ENCODE assay signal across 8 mouse cellular contexts in the genomic region with DNA sequence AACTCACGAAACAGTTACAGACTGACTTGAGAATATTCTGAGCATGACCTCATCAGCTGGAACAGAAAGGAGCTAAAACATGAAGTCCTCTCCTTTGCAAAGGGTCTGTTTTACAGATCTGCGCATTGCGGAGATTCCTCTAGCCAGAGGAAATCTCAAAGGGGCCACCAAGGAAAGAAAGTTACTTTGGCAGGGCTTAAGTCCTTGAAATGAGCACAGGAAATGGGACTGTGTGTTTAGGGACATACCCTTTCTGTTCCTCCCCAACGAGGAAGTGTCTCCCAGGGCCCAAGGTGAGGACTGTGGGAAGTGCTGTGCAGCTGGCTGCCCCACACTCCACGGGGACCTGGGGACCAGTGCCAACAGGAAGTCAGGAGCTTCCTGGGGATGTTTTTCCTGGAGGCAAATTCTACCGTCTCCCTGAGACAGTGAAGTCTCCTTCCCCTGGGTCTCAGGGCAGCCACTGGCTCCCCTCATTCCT. TPM values are rescaled to one million over a fixed set of nuclear protein-coding genes. Genes with fewer than 3 reads are reported as not detected.
A peak's percentile ranks its signal among the peaks of the same experiment; 100 is the strongest.
DNase-seq lines count a peak whose midpoint lies in the region; ATAC-seq lines count a peak whose summit lies in the region.

No protein-coding gene starts in this region.

- 0 out of 2 replicates have a peak overlapping the region, but pooled peaks have one; percentile 3 for H3K4me3 ChIP-seq in kidney, embryonic 14.5 days (ENCODE audit: low read length)

- no peaks in the 10 kb centered on the region for H3K27me3 ChIP-seq in kidney, embryonic 14.5 days (ENCODE audit: control insufficient read depth, insufficient read depth, low read length)

- H3K27ac ChIP-seq in kidney, embryonic 14.5 days (ENCODE audit: low read depth, low read length), result peak overlapping the region; percentile 51

- WGBS in kidney, embryonic 14.5 days, result 33% methylated on average over 6 of the region's 6 CpGs

- peak overlapping the region; percentile 21; the same call in 1 of the 2 replicates for H3K4me2 ChIP-seq in kidney, embryonic 14.5 days (replicated peaks; ENCODE audit: low read depth, low read length)

- no peaks in the 10 kb centered on the region for H3K36me3 ChIP-seq in kidney, embryonic 14.5 days (ENCODE audit: control insufficient read depth, insufficient read depth, low read length)

- no peak for ATAC-seq in kidney, embryonic 14.5 days (ENCODE audit: low FRiP score, low TSS enrichment)

- peaks cover 60% of the 10 kb centered on the region for H3K4me1 ChIP-seq in kidney, embryonic 14.5 days (ENCODE audit: control insufficient read depth, insufficient read depth, low read length)

- peak; percentile 24 for DNase-seq in urinary bladder, postnatal 25 days (ENCODE audit: low spot score)
- no peak for DNase-seq in urinary bladder, adult 2 months (ENCODE audit: low spot score)
- DNase-seq in heart, adult 9 months (ENCODE audit: low spot score in 2 of 2), result peak; percentile 87 to 92
- DNase-seq in lung, postnatal 25 days (ENCODE audit: low spot score), result peak; percentile 79
- peak; percentile 35 to 60 for DNase-seq in urinary bladder, postnatal 36 days (ENCODE audit: low spot score in 2 of 2)
- no peak for DNase-seq in frontal cortex, adult 2 months (ENCODE audit: extremely low spot score in 1 of 2, low spot score in 1 of 2)
- no peak for DNase-seq in thymus, postnatal 10 days (ENCODE audit: low spot score in 2 of 2)

- peak overlapping the region; percentile 23; the same call in 1 of the 2 replicates for H3K9ac ChIP-seq in kidney, embryonic 14.5 days (ENCODE audit: low read depth, low read length)

- H3K9me3 ChIP-seq in kidney, embryonic 14.5 days (ENCODE audit: control insufficient read depth, low read length), result no peaks in the 10 kb centered on the region

RNA-seq across cellular contexts. Expression of a gene that starts 40.7 kb away (rescaled TPM):
- 0.03 TPM in 2 replicates for polyA plus RNA-seq in urinary bladder, adult 2 months (2012; rRNA removed)
- polyA plus RNA-seq in kidney, embryonic 14.5 days (2014; fragmentation: Nextera tagmentation; extraction: Ambion mirVana), result 0.09 TPM in 1 of 2 replicates, not detected in the other
- not detected in 2 replicates for polyA plus RNA-seq in frontal cortex, adult 2 months (2012; rRNA removed)

Comparison
In these comparisons a context has a peak if more than half of its experiments do, and no peak if none do; other contexts are left out.
1. DNase-seq: peak in urinary bladder, postnatal 25 days (single experiment), heart, adult 9 months (2 of 2), lung, postnatal 25 days (single experiment) and urinary bladder, postnatal 36 days (2 of 2); none in urinary bladder, adult 2 months (single experiment), frontal cortex, adult 2 months (0 of 2) and thymus, postnatal 10 days (0 of 2).